Mouse (Mus musculus): ENCODE measurements at regions not wholly inside any gene's neighbourhood (a gene's known extent, or its start where the extent isn't known, plus 50 kb on each side); places are given as distances from the start of the nearest gene placed in this dataset.
"Not testable (repeated sequence)": the region's sequence is repeated elsewhere in the genome, so short reads cannot be mapped to it uniquely, and the experiment has no call there.

DNA sequence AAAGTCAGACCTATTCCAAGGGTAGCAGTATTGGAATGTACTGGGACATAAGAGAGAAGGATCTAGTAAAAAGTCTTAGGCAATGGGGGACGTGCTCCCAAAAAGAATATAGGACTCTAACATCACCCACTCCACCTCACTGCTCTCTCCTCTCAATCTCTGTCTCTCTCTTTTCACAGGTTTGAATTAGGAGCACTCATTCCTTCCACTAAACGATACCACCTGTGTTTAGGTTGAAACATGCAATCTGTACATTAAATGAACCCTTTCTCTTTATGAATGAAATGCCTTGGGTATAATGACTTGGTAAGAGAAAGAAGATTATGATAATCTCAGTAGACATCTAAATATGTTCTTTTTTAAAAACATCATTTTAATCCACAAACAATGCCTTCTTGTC lies 129.4 kb downstream of the Zpld1 start:
- in situ Hi-C loops (cut with MboI, MseI), result no loop called here

DNA sequence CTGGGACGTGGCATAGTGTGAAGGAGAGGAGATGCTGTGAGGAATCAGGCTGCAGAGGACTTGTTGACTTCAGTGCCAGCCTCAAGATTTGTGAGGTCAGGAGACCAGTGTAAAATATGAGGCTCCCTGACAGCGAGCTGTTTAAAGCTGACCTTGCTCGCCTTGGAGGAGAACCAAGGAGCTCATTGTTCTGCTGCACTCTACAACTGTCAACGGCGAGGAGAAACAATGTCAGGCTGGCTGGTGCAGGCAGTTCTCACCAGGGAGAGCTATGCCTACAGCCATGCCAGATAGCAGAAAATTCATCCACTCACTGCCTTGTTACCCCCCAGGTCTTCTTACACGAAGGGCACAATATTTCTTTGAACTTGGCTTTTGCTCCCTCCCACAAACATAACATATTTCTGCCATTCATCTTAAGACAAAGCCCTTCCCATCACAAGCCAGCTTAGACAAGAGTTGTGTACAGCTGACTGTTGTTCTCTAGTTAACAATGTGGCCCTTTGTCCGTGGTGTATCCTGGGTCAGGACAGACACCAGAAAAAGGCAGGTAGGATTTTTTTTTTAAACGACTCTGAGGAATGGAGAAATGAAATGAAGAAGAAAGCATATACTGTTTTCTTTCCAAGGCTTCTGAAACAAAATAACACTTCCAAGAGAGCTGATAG lies 131.5 kb downstream of the Zpld1 start:
- in situ Hi-C loops (cut with MboI, MseI), result no loop called here

DNA sequence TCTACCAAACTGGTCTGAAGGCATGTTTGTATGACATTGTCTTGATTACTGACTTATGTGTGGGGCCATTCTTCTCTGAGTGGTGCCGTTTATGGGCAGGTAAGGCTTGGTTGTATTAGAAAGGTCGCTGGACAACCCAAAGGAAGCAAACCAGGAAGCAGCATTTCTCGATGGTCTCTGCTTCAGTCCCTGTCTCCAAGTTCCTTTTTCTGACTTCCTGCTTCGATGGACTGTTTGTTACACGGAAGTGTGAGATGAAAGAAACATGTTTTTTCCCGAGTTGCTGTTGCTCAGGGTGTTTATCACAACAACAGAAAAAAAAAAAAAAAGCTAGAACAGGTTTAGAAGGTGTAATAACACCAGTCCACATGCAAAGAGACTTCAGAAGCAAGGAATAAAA lies 134.9 kb downstream of the Zpld1 start:
- in situ Hi-C loops (cut with MboI, MseI), result no loop called here

DNA sequence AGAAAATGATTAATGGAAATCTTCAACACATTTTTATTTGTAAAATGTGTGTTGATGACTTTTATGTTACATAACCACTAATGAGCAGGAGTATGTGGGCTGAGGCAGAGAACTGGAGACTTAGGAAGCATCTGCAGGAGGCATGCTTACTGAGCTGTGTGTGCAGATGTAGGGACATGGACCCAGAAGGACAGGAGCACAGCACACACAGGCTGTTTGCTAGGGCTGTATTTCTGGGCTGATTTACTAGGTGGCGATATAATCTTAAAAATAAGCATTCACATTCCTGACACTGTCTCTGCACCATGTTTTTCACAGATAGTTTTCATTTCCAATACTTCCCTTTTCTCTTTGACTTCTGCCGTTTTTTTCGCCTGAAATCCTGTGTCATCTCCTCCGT lies 146.1 kb downstream of the Zpld1 start:
- in situ Hi-C loops (cut with MboI, MseI), result no loop called here

DNA sequence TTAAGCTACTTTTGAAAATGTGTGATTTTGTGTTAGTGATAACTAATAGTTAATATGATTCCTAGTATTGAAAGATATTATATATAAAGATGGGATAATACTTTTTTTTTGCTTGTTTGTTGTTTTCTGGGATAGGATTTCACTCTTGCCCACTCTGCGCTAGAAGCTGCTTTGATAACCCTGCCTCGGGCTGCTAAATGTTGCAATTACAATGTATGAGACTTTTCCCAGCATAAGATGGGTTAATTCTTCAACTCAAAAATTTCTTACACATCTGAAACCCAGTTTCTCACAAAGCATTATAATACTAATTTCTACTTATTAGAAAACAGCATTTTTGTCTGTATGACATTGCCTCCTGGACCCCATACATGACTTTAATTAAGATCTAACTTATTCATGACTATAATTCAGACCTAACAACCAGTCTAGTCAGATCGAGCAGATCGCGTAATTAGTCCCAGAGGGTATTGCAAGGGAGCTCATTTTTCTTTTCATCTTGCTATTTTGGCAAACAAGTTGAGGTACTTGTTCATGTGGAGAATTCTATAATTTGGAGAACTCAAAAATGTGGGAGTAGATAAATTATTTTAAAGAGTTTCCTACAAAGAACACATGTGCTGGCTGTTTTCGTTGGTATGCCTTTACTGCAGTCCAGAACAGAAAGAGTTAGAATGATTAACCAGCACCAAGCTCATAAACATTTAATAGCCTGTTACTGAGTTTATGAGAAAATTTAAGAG lies 155.2 kb downstream of the Zpld1 start:
- in situ Hi-C loops (cut with MboI, MseI), result loop anchor here in 1 of 2 experiments (25.0 kb wide), 1 partner anchor 2005 kb away; no protein-coding TSS in a partner anchor

DNA sequence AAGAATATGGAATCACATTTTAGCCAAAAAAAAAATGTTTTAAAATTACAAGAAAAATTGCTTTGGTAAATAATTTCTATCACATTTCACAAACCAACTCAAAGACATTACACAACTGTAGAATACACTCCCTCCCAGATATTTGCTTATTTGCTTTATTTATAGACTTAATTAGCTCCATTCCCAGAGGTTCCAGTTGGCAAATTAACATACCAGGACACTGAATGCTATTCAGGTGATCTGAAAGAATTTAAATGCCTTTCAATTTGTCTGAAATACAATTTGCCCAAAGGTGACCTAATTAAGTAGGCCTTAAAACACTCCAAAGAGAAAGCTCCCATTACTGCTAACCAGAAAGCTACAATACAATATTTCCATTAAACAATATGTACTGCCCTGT lies 162.8 kb downstream of the Zpld1 start:
- in situ Hi-C loops (cut with MboI, MseI), result loop anchor here in 1 of 2 experiments (25.0 kb wide), 1 partner anchor 1998 kb away; no protein-coding TSS in a partner anchor

DNA sequence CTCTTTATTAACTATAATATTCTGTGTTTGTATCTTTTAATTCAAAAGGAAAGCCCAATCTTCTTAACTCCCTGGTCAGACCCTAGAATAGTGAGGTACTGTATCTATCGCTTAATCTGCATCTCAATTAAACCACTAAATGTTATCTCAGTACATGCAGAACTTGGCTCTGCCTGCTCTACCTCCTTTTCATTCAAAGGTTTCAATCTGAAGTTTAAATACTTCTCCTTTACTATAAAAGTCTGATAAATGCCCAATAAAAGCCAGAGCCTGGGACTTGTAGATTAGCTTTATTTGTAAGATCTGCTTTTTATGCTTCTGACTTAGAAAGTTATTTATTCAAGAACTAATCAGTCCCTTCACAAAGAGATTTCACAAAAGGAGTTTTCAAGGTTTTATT lies 200.1 kb downstream of the Zpld1 start:
- in situ Hi-C loops (cut with MboI, MseI), result no loop called here

DNA sequence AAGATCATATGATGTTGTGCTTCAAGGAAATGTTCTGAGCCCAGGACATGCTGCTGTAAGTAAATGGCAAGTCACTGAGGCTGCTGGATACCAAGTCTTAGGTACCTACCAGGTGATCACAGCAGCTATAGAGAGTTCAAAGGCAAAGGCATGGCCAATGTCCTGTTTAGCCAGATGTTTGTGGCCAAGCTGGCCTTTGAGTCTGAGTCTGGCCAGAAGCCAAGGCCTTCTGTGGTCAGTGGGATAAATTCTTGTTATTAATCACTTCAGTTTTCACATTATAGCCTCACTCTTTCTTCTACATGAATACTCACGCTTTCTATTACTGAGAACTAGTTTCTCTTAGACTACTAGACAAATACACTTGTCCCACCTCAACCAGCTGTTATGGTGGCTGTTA lies 210.3 kb downstream of the Zpld1 start:
- in situ Hi-C loops (cut with MboI, MseI), result no loop called here

DNA sequence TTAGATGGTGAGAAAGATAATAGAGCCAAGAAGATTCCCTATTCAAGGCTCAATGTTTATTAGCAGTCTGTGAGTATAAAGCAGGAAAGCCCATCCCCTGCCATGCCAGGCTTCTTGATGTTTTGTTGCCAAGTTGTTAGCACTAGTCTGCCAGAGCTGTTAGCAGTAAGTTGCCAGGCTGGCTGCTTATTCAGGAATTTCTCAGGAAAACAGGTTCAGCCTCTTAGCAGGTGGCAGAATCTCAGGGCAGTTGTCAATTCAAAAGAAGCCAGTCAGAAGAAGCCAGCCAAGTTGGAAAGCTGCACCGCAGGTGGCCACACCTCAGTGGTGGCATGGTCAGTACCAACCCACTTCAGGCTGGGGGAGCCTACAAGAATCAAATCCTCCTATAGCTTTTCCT lies 221.6 kb downstream of the Zpld1 start:
- in situ Hi-C loops (cut with MboI, MseI), result no loop called here

DNA sequence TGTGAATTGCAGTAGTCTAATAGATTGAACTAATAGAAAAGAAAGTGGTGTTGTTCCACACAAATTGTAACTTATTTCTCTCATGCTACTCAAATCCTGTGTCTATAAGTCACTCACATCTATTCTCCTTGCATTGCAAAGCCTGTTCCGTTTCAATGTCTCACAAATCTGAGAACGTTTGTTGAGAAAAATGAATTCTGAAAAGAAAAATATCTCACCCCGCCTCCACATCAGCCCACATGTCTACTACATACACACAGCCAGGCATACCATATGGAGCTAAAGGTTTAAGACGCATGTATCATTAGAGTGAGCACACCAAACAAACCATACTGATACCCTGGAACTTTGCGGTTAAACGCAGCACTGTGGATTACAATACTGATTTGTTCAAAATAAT lies 258.0 kb downstream of the Zpld1 start:
- in situ Hi-C loops (cut with MboI, MseI), result no loop called here

DNA sequence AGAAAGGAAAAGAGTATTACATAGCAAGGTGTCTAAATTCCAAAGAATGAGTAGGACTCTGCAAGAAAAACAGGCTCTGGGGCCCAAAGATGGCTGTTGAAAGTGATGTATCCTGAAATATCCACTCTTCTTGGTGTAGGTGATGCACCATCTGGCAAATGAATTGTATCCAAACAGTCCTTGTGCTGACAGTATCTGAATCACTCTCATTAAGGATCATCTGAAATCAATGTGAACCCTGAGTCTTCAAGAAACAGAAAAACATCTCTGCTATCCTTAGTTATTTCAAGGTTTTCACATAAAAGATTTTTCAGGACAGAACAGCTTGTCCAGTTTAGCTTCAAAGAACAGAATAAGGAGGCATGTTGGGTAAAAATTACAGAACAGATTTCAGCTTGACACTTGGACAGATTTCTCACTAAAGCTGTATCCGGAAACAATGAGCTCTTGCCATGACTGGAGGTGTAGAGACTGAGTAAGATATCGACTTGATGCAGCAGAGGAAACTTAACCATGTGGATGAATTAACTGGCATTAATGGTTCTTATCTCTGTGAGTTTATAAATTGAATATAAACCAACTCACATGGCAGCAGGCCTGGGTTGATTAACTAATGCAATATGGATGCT lies 296.0 kb downstream of the Zpld1 start:
- in situ Hi-C loops (cut with MboI, MseI), result loop anchor here (25.0 kb wide), 2 partner anchors 861 to 1136 kb away; no protein-coding TSS in a partner anchor

DNA sequence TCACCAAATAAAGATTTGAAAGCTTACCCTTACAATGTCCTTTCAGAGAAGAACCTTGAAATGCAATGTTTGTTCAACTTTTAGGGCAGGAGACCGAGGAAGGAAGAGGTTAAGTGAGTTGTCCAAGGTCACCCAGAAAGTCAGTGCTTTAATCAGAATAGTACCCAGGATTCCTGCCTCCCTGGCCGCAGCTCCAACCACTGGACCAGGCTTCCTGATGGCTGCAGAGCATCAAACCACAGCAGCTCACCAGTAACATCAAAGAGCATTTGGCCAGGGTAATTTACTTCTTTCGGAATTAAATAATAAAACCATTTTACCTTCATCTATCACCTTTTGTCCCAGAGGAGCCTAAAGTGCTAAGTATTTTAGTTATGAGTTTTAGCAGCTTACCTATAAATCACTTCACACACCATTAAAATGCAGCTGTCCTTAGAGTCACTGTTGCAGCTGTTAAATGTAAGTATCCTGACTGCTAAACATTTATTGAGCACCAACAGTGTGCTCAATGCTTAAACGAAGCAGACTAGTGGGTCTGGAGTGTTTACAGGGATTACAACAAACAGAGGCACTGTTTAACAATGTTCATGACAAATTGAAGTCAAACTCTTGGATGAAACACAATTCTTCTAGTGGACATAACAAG lies 306.1 kb downstream of the Zpld1 start:
- in situ Hi-C loops (cut with MboI, MseI), result no loop called here

DNA sequence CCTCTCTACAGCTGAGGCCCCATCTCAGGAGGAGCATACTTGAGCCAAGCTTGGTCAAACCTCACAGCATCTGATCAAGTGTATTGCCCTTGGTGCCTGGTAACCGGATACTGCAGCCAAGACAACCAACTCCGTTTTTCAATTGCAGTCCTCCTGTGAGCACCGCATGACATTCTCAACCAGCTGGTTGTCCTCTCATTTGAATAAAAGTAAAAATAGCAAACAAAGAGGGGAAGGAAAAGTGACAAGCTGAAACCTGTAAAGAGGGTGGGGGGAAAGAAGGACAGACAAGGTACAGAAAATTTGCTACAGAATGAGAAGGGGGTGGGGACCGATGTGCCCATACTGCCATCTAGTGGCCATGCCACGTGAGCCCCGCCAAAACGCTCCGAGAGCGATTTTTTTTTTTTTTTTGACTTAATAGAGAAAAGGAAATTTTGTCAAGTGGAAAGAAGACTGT lies 314.0 kb downstream of the Zpld1 start:
- in situ Hi-C loops (cut with MboI, MseI), result no loop called here

DNA sequence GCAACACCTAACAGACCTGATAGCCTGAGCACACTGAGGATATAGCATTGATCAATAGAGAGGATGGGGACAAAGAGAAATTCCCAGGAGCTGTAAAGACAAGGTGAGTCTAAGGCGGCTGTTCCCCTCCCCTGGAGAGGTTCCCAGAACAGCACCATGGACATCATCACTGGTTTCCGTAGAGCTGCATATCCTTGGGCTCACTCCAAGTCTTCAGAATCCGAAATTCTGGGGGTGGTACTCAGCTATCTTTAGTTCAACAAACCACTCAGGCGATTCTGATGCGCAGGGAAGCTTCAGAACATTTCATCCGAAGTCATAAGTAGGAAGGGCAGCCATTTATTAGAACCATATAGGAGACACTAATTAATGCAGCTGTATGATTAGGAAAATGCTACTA lies 327.4 kb downstream of the Zpld1 start:
- in situ Hi-C loops (cut with MboI, MseI), result no loop called here

DNA sequence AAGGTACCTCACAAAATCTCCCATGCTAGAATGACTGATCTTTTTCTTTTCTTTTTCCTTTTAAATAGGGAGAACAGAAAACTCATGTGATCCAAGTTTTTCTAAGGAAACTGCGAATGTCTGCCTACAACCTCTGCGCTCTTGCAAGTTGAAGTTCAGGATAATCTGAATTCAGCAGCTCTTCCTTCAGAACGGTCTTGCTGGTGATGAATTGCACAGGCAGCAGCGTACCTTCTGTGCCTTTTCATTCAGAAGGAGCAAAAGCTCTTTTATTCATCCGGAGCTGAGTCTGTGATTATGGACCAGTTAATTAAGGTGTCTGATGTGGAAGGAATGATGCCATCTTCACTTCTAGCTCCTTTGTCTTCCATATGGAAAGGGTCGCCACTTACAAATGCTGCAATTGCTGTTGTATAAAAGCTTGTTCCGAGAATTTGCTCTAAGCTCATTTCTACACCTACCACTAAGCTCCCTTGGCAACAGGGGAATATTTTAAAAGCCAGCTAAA lies 353.9 kb downstream of the Zpld1 start:
- in situ Hi-C loops (cut with MboI, MseI), result no loop called here

DNA sequence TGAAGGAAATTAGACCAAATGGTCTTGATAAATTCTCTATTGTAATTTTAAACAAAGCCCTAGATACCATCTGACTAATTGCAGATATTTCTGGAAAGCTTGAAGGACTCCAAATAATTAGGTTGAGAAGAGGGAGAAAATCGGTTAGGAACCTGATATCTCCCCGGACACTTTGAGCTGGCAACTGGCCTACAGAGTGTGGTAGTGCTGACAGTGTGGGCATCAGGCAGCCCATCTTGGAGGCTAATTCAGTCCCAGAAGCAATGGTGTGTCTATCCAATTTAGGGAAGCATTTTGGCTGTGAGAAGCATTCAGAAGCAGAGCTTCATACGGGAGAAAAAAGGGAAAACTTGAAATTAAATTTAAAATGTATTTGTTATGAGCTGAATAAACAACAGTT lies 369.5 kb downstream of the Zpld1 start:
- in situ Hi-C loops (cut with MboI, MseI), result no loop called here

DNA sequence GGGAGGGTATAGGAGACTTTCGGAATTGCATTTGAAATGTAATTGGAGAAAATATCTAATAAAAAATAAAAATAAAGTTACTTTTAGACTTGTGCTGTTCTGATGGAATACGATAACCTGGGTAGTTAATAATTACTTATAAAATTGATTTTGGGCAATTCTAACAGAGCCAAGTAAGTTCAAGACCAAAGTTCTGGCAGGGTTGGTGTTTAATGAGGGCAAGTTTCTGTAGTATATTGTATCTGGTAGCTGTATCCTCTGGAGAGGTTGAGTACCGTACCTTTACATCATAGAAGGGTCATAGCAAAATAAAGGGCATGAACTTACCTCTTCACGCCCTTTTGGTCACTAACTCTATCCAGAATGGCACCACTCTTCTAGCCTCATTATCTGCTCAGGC lies 394.9 kb downstream of the Zpld1 start:
- in situ Hi-C loops (cut with MboI, MseI), result no loop called here

DNA sequence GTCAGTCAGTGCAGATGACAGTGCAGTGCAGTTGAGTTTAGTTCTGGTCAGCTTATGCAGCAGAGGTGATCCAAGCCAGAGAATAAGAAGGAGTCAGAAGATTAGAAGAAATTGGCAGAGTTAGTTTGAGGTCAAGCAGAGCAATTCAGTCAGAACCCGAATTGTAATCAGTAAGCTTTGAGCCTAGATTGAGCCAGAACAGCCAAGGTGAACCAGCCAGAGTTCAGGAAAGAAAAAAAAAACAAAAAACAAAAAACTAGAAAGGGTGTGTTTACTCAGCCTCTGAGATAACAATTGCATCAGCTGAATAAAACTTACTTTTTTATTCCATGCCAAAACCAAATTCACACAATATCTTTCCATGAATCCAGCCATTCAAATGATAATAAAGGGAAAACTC lies 396.3 kb downstream of the Zpld1 start:
- in situ Hi-C loops (cut with MboI, MseI), result no loop called here

DNA sequence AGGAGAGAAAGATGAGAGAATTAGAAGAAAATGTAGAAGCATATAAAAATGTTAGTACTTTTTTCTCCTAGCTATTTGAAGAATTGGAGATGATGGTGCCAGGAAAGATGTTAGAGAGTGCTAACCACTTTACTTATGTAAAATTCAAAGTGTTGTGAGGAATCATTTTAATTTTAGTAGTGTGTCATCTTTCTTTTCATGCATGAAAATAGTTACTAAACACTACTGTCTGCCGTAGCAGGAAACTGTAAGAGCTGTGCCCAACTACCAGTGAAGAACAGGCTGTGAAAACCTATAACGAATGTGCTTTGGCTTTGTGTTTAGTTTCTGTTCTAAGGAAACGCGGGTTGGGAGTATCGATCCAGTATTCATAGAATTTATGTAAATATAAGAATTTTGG lies 403.1 kb downstream of the Zpld1 start:
- in situ Hi-C loops (cut with MboI, MseI), result no loop called here

DNA sequence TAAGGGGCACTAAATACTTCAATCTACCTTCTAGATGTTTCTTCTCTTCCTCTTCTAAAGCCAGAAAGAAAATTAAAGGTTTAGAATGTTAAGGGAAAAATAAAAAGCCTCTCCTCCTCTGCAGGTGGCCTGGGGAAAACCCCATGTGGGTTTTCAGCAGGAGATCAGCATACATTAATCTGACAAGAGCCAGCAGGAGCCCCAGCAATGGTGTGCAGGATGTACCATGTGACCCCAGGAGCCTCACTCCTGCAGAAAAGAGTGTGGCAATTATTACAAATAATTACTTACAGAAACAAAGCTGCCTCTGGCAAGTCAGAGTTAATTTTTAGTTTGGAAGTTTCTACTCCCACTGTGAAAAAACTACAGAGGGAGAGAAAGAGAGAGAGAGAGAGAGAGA lies 440.4 kb downstream of the Zpld1 start:
- in situ Hi-C loops (cut with MboI, MseI), result no loop called here

DNA sequence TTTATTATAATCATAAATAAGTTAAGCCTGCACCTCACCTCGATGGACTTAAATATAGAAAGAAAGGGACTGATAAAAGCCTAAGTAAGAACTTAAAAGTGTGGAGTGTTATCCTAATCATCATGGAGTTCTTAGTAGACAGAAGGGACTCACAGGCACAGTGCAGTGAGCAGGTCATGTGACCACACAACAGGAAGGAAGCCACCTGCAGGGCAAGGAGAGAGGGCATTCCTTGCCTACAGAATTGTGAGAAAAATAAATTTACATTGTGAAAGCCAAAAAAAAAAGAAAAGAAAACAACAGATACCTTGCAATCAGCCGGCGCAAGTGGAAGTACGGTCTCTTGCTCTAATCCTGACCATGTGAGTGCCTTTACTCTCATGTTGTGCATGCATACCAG lies 454.8 kb downstream of the Zpld1 start:
- in situ Hi-C loops (cut with MboI, MseI), result not testable (repeated sequence)

Data from T-helper 17 cell (primary cell).